In the genomic region with DNA sequence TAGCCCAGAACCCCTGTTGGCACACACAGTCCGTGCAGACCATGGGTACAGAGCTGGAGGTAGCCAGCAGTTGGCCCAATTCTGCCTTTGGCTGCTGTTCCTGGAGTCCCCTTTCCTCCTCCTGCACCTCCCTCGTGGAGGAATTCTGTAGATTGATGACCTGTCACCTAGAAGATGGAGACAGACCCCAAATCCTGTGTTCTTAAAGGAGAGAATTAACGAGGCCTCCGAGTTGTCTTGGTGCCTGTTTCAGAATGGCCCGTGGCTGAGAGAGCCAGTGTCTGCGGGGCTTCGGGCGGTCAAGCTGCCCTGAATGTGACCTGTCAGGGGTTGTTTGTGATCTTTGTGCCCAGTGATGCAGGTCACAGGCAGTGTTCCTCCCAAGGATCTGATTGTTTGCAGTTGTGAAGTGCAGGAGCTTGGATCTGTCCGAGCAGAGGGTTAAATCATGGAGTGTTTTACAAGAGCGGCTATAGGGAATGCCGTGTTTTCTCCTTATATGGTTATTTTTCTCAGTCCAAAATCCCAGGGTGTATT, we compare ENCODE assay signal across 18 mouse cellular contexts.
DNase-seq lines count a peak whose midpoint lies in the region; ATAC-seq and TF ChIP-seq lines count a peak whose summit lies in the region.
"Had no signal": no experiment of that assay in that cellular context is flagged by ENCODE, and none has a peak within 500 bp of the region (broad histone marks: within the 10 kb centered on the region; RNA-seq: fewer than 3 reads in every experiment).

No protein-coding gene starts in this region.

- H3K9me3 ChIP-seq in lung, embryonic 14.5 days (ENCODE audit: low read depth, low read length): no peaks in the 10 kb centered on the region
- H3K9me3 ChIP-seq in intestine, embryonic 14.5 days (ENCODE audit: control insufficient read depth, low read length): no peaks in the 10 kb centered on the region
- H3K9me3 ChIP-seq in limb, embryonic 12.5 days: peaks cover 4% of the 10 kb centered on the region; the same call in 1 of the 2 replicates
- no peaks in the 10 kb centered on the region for H3K9me3 ChIP-seq in stomach, postnatal 0 days (ENCODE audit: control insufficient read depth, low read length)

- H3K27me3 ChIP-seq in lung, embryonic 14.5 days (ENCODE audit: insufficient read depth, low read length): no peaks in the 10 kb centered on the region
- H3K27me3 ChIP-seq in intestine, embryonic 14.5 days (replicated peaks; ENCODE audit: control insufficient read depth, insufficient read depth, low read length): no peaks in the 10 kb centered on the region
- H3K27me3 ChIP-seq in limb, embryonic 12.5 days: no peaks in the 10 kb centered on the region
- H3K27me3 ChIP-seq in stomach, postnatal 0 days (ENCODE audit: control insufficient read depth, insufficient read depth, low read length): no peaks in the 10 kb centered on the region

- no peak for ATAC-seq in lung, embryonic 14.5 days (ENCODE audit: insufficient read depth)
- ATAC-seq in intestine, embryonic 14.5 days (replicated peaks; ENCODE audit: low FRiP score, low TSS enrichment, low read depth): peak; percentile 53; the same call in 1 of the 2 replicates
- ATAC-seq in limb, embryonic 12.5 days (ENCODE audit: insufficient number of reproducible peaks, insufficient read depth, low FRiP score, low TSS enrichment, low read depth): no peak; the same call in 1 of the 2 replicates
- ATAC-seq in stomach, postnatal 0 days (ENCODE audit: low FRiP score, low TSS enrichment): peak; percentile 47; the same call in 1 of the 2 replicates
- ATAC-seq: CD4-positive, CD25-positive, alpha-beta regulatory T cell, adult 4 months; forebrain, postnatal 0 days; midbrain, embryonic 16.5 days had no signal

- DNase-seq in lung, embryonic 14.5 days: peak; percentile 28
- no peak for DNase-seq in lung, postnatal 36 days
- peak; percentile 72 for DNase-seq in intestine, embryonic 14.5 days (ENCODE audit: low spot score)
- no peak for DNase-seq in stomach, postnatal 0 days (ENCODE audit: low spot score)
- DNase-seq in cerebellum, postnatal 14 days: no peak
- DNase-seq in layer of hippocampus, adult 18-20 months (ENCODE audit: low spot score in 2 of 2): no peak
- DNase-seq: adrenal gland, adult 8-10 months; cerebellum, adult 18-20 months; forebrain, postnatal 0 days; gastrocnemius, postnatal 10 days; heart, postnatal 4 days; thymus, adult 2 months had no signal

- no peaks in the 10 kb centered on the region for H3K36me3 ChIP-seq in lung, embryonic 14.5 days (ENCODE audit: insufficient read depth)
- H3K36me3 ChIP-seq in intestine, embryonic 14.5 days (ENCODE audit: control insufficient read depth, insufficient read depth, low read length): no peaks in the 10 kb centered on the region
- H3K36me3 ChIP-seq in limb, embryonic 12.5 days: no peaks in the 10 kb centered on the region
- H3K36me3 ChIP-seq in stomach, postnatal 0 days (ENCODE audit: control insufficient read depth, insufficient read depth, low read length): no peaks in the 10 kb centered on the region

- H3K9ac ChIP-seq in lung, embryonic 14.5 days: no peak overlapping the region
- 0 out of 2 replicates have a peak overlapping the region, but pooled peaks have one; percentile 11 for H3K9ac ChIP-seq in intestine, embryonic 14.5 days (ENCODE audit: low read length)
- H3K9ac ChIP-seq in limb, embryonic 12.5 days (replicated peaks): no peak overlapping the region
- no peak overlapping the region for H3K9ac ChIP-seq in stomach, postnatal 0 days (ENCODE audit: low read length)
- H3K9ac ChIP-seq: forebrain, postnatal 0 days had no signal

- no peak for TF ChIP-seq CTCF in lung, embryonic 14.5 days (IDR thresholded peaks at IDR 0.05; ENCODE audit: low read depth)
- TF ChIP-seq CTCF in stomach, postnatal 0 days (IDR thresholded peaks at IDR 0.05; ENCODE audit: low read depth): no peak

- no peak overlapping the region for H3K4me3 ChIP-seq in lung, embryonic 14.5 days (ENCODE audit: low read depth, low read length)
- H3K4me3 ChIP-seq in intestine, embryonic 14.5 days (ENCODE audit: low read depth, low read length): no peak overlapping the region
- no peak overlapping the region for H3K4me3 ChIP-seq in limb, embryonic 12.5 days (replicated peaks)
- H3K4me3 ChIP-seq in stomach, postnatal 0 days (ENCODE audit: low read depth, low read length): no peak overlapping the region
- H3K4me3 ChIP-seq: erythroblast, embryonic 14.5 days had no signal

- peak overlapping the region; percentile 8; the same call in 1 of the 2 replicates for H3K27ac ChIP-seq in lung, embryonic 14.5 days (ENCODE audit: low read depth)
- peak overlapping the region; percentile 87 for H3K27ac ChIP-seq in intestine, embryonic 14.5 days (ENCODE audit: low read depth)
- peak overlapping the region; percentile 54 for H3K27ac ChIP-seq in limb, embryonic 12.5 days
- peak overlapping the region; percentile 84 for H3K27ac ChIP-seq in stomach, postnatal 0 days (replicated peaks)
- H3K27ac ChIP-seq: macrophage had no signal

- WGBS in lung, embryonic 14.5 days: 25% methylated on average over 11 of the region's 11 CpGs
- 21% methylated on average over 11 of the region's 11 CpGs for WGBS in intestine, embryonic 14.5 days
- 14% methylated on average over 11 of the region's 11 CpGs for WGBS in limb, embryonic 12.5 days
- WGBS in stomach, postnatal 0 days: 21% methylated on average over 11 of the region's 11 CpGs

- no peak overlapping the region for H3K4me2 ChIP-seq in lung, embryonic 14.5 days
- H3K4me2 ChIP-seq in intestine, embryonic 14.5 days (ENCODE audit: low read length): no peak overlapping the region
- 0 out of 2 replicates have a peak overlapping the region, but pooled peaks have one; percentile 3 for H3K4me2 ChIP-seq in limb, embryonic 12.5 days
- H3K4me2 ChIP-seq in stomach, postnatal 0 days (replicated peaks; ENCODE audit: low read depth): no peak overlapping the region
- H3K4me2 ChIP-seq: heart, embryonic 11.5 days had no signal

- no peak for TF ChIP-seq EP300 in stomach, postnatal 0 days (optimal IDR thresholded peaks at IDR 0.05)

- no peaks in the 10 kb centered on the region for H3K4me1 ChIP-seq in lung, embryonic 14.5 days (ENCODE audit: insufficient read depth)
- H3K4me1 ChIP-seq in intestine, embryonic 14.5 days (replicated peaks; ENCODE audit: control insufficient read depth, insufficient read depth, low read length): peaks cover 9% of the 10 kb centered on the region
- H3K4me1 ChIP-seq in limb, embryonic 12.5 days (replicated peaks): peaks cover 15% of the 10 kb centered on the region
- H3K4me1 ChIP-seq in stomach, postnatal 0 days (replicated peaks; ENCODE audit: control insufficient read depth, insufficient read depth): no peaks in the 10 kb centered on the region

Comparison
In these comparisons a context has a peak if more than half of its experiments do, and no peak if none do; other contexts are left out.
1. DNase-seq: peak in lung, embryonic 14.5 days (single experiment) and intestine, embryonic 14.5 days (single experiment); none in lung, postnatal 36 days (single experiment), stomach, postnatal 0 days (single experiment), cerebellum, postnatal 14 days (0 of 2) and layer of hippocampus, adult 18-20 months (0 of 2).
2. ATAC-seq: peak in intestine, embryonic 14.5 days (single experiment) and stomach, postnatal 0 days (single experiment); none in lung, embryonic 14.5 days (single experiment) and limb, embryonic 12.5 days (single experiment).
3. H3K27ac ChIP-seq: peak in every context shown above with its lines; median percentile 87 in intestine, embryonic 14.5 days; 84 in stomach, postnatal 0 days; 54 in limb, embryonic 12.5 days; 8 in lung, embryonic 14.5 days.